Mouse (Mus musculus) heart, embryonic 15.5 days (tissue): ENCODE data around the gene Notum. TPM values are rescaled to one million over a fixed set of nuclear protein-coding genes. Genes with fewer than 3 reads are reported as not detected.

Experiments used
- ATAC-seq: fragments of 200-750 bp; cut with Nextera tagmentation; replicated peaks from 2 replicates; pipeline ENCODE4 v1.8.0; 2017; ENCODE audit warnings: low read depth, moderate TSS enrichment; ENCODE audit not compliant: insufficient number of reproducible peaks, insufficient read depth, low FRiP score
- H3K27ac ChIP-seq: fragments of 300-500 bp; sonication (generic); 2 replicates; pipeline ENCODE4 v1.5.1; 2015; ENCODE audit warnings: mild to moderate bottlenecking, inconsistent platforms
- H3K27me3 ChIP-seq: fragments of 300-500 bp; sonication (generic); 2 replicates; pipeline ENCODE4 v1.6.1; 2015; ENCODE audit warnings: inconsistent platforms
- H3K36me3 ChIP-seq: fragments of 300-500 bp; sonication (generic); 2 replicates; pipeline ENCODE4 v1.6.1; 2015; ENCODE audit warnings: mild to moderate bottlenecking, inconsistent platforms
- H3K4me1 ChIP-seq: fragments of 300-500 bp; sonication (generic); replicated peaks from 2 replicates; pipeline ENCODE4 v1.6.1; 2015; ENCODE audit warnings: inconsistent platforms
- H3K4me2 ChIP-seq: fragments of 300-500 bp; sonication (generic); 2 replicates; pipeline ENCODE4 v1.6.1; 2015; ENCODE audit warnings: inconsistent platforms, mild to moderate bottlenecking, moderate library complexity
- H3K4me3 ChIP-seq: fragments of 300-500 bp; sonication (generic); 2 replicates; pipeline ENCODE4 v1.5.1; 2015; ENCODE audit warnings: mild to moderate bottlenecking, inconsistent platforms
- H3K9ac ChIP-seq: fragments of 300-500 bp; sonication (generic); 2 replicates; pipeline ENCODE4 v1.6.1; 2015; ENCODE audit warnings: mild to moderate bottlenecking, inconsistent platforms
- H3K9me3 ChIP-seq: fragments of 300-500 bp; sonication (generic); replicated peaks from 2 replicates; pipeline ENCODE4 v1.6.1; 2016; ENCODE audit warnings: inconsistent platforms
- WGBS: fragments of 180-500 bp; shearing (Covaris S2); methylation state at CpG from one replicate; pipeline ENCODE4 v1.1.7; 2015; ENCODE audit warnings: mixed read lengths; 5-methylcytosine and 5-hydroxymethylcytosine counted together
- polyA plus RNA-seq: library from polyadenylated mRNA; unstranded; fragments of >200 nt; fragmentation: Nextera tagmentation; extraction: Ambion mirVana; gene quantifications from 2 replicates; pipeline ENCODE4 v1.2.1, GENCODE M21; 2015

The Notum gene
- polyA plus RNA-seq, 1 experiment from 2014 or later, result 1.5 TPM

GRCm38 (mm10) chr11:120625152-120625775 lies 35.7 kb downstream of the Notum start, which contains the start of gene Sirt7:
Gene Sirt7 (minus strand): TSS chr11:120625240.
- Histone ChIP-seq H3K36me3 (peaks cover 30% of the 10 kb centered on the region), H3K4me3 (peak within 1 kb of the TSS; percentile 90), H3K9me3 (no peaks in the 10 kb centered on the region), H3K4me2 (peak within 1 kb of the TSS; percentile 89), H3K4me1 (peaks cover 30% of the 10 kb centered on the region), H3K27me3 (no peaks in the 10 kb centered on the region), H3K27ac (peak within 1 kb of the TSS; percentile 77), H3K9ac (peak within 1 kb of the TSS; percentile 62)
- 8% methylated on average over 5 of the region's 5 CpGs for WGBS
- 0 out of 2 replicates have a peak, but pooled peaks have one; percentile 11 for ATAC-seq

DNA sequence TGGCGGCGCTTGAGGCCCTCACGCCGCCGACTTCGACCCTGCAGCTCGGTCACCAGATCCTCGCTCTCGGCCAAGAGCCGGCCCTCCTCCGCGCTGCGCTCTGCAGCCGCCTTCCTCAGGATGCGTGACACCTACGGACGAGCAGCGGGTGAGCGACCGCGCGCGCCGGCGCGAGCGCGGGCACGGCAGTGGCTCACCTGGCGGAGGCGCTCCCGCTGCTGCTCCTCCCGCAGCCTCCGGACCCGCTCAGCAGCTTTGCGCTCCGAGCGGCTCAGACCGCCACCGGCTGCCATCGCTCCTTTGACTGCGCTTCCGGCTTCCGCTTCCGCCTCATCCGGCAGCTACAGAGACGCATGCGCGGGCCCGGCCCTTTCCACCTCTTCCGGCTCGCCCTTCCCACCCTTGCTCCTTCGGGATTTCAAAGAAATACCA lies 36.3 kb downstream of the Notum start:
- Histone ChIP-seq H3K4me1 (peaks cover 25% of the 10 kb centered on the region), H3K27me3 (no peaks in the 10 kb centered on the region), H3K4me3 (peak overlapping the region; percentile 90), H3K27ac (peak overlapping the region; percentile 77), H3K36me3 (peaks cover 35% of the 10 kb centered on the region), H3K4me2 (peak overlapping the region; percentile 89), H3K9me3 (no peaks in the 10 kb centered on the region), H3K9ac (peak overlapping the region; percentile 62)
- under 1% methylated on average over 53 of the region's 53 CpGs for WGBS
- ATAC-seq, result peak; percentile 77

- H3K9me3 ChIP-seq, result no peaks in the 10 kb centered on the region
- H3K27me3 ChIP-seq, result no peaks in the 10 kb centered on the region
- H3K36me3 ChIP-seq, result peaks cover 36% of the 10 kb centered on the region
- peak overlapping the region; percentile 90 for H3K4me3 ChIP-seq
- H3K9ac ChIP-seq, result peak overlapping the region; percentile 62
- H3K4me2 ChIP-seq, result peak overlapping the region; percentile 89
- peak overlapping the region; percentile 77 for H3K27ac ChIP-seq
- ATAC-seq, result peak; percentile 73
- WGBS, result 11% methylated on average over 30 of the region's 30 CpGs
- peaks cover 19% of the 10 kb centered on the region for H3K4me1 ChIP-seq
Measured at GRCm38 (mm10) chr11:120623961-120624679, 36.9 kb downstream of the Notum start.

DNA sequence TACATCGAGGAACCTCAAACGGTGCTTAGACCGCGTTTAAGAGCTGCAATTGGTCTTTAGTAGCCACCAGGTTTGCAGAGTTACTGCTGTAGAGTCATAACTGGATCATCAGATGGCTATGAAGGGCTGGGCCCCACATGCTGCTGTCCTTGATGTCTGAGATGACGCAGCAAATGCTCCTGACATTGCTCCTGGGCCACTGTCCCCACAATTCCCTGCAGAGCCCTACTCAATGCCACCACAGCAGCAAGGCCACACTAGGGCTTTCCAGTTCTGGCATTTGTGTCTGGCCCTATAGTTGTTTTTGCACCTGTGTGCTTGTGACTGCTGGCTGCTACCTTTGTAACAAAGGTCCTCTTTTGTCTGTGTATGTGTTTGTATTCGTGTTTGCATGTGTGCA lies 38.2 kb downstream of the Notum start:
- H3K4me3 ChIP-seq, result no peak overlapping the region
- WGBS, result 91% methylated on average over 6 of the region's 6 CpGs
- H3K4me2 ChIP-seq, result no peak overlapping the region
- no peak overlapping the region for H3K9ac ChIP-seq
- H3K36me3 ChIP-seq, result peaks cover 35% of the 10 kb centered on the region
- no peaks in the 10 kb centered on the region for H3K27me3 ChIP-seq
- no peaks in the 10 kb centered on the region for H3K9me3 ChIP-seq
- H3K27ac ChIP-seq, result no peak overlapping the region
- ATAC-seq, result no peak
- peaks cover 21% of the 10 kb centered on the region for H3K4me1 ChIP-seq

GRCm38 (mm10) chr11:120620195-120620594 lies 40.8 kb downstream of the Notum start:
- Histone ChIP-seq H3K27me3 (no peaks in the 10 kb centered on the region), H3K9ac (no peak overlapping the region), H3K4me2 (no peak overlapping the region), H3K4me3 (no peak overlapping the region), H3K36me3 (peaks cover 27% of the 10 kb centered on the region), H3K4me1 (peaks cover 29% of the 10 kb centered on the region), H3K27ac (no peak overlapping the region), H3K9me3 (no peaks in the 10 kb centered on the region)
- 89% methylated on average over 14 of the region's 14 CpGs for WGBS
- no peak for ATAC-seq

GRCm38 (mm10) chr11:120618619-120619535 lies 42.1 kb downstream of the Notum start:
- H3K4me3 ChIP-seq, result no peak overlapping the region
- no peaks in the 10 kb centered on the region for H3K9me3 ChIP-seq
- no peak overlapping the region for H3K4me2 ChIP-seq
- no peak overlapping the region for H3K9ac ChIP-seq
- ATAC-seq, result no peak
- peaks cover 23% of the 10 kb centered on the region for H3K4me1 ChIP-seq
- H3K27ac ChIP-seq, result 0 out of 2 replicates have a peak overlapping the region, but pooled peaks have one; percentile 78
- H3K27me3 ChIP-seq, result no peaks in the 10 kb centered on the region
- peaks cover 36% of the 10 kb centered on the region for H3K36me3 ChIP-seq
- 89% methylated on average over 25 of the region's 25 CpGs for WGBS

- Histone ChIP-seq H3K9ac (peak within 1 kb of the TSS; percentile 80), H3K4me3 (peak within 1 kb of the TSS; percentile 84), H3K4me2 (peak within 1 kb of the TSS; percentile 87), H3K27ac (peak within 1 kb of the TSS; percentile 78), H3K4me1 (peaks cover 21% of the 10 kb centered on the region), H3K27me3 (no peaks in the 10 kb centered on the region), H3K36me3 (peaks cover 47% of the 10 kb centered on the region), H3K9me3 (no peaks in the 10 kb centered on the region)
- peak; percentile 94 for ATAC-seq
- WGBS, result under 1% methylated on average over 56 of the region's 56 CpGs
Measured at GRCm38 (mm10) chr11:120617519-120618112, 43.4 kb downstream of the Notum start, which contains the start of gene Pcyt2. Gene Pcyt2 (minus strand): TSS chr11:120617936.

- H3K4me3 ChIP-seq, result peak overlapping the region; percentile 84
- no peaks in the 10 kb centered on the region for H3K9me3 ChIP-seq
- H3K27ac ChIP-seq, result peak overlapping the region; percentile 78
- WGBS, result 34% methylated on average over 4 of the region's 4 CpGs
- no peak for ATAC-seq
- H3K9ac ChIP-seq, result peak overlapping the region; percentile 80
- peaks cover 21% of the 10 kb centered on the region for H3K4me1 ChIP-seq
- no peaks in the 10 kb centered on the region for H3K27me3 ChIP-seq
- peak overlapping the region; percentile 87 for H3K4me2 ChIP-seq
- peaks cover 54% of the 10 kb centered on the region for H3K36me3 ChIP-seq
Measured at GRCm38 (mm10) chr11:120616617-120617294, 44.2 kb downstream of the Notum start.

- H3K4me2 ChIP-seq, result no peak overlapping the region
- 89% methylated on average over 11 of the region's 11 CpGs for WGBS
- H3K27ac ChIP-seq, result no peak overlapping the region
- ATAC-seq, result no peak
- peaks cover 21% of the 10 kb centered on the region for H3K4me1 ChIP-seq
- H3K9me3 ChIP-seq, result no peaks in the 10 kb centered on the region
- H3K4me3 ChIP-seq, result no peak overlapping the region
- no peaks in the 10 kb centered on the region for H3K27me3 ChIP-seq
- H3K36me3 ChIP-seq, result peaks cover 55% of the 10 kb centered on the region
- H3K9ac ChIP-seq, result no peak overlapping the region
Measured at GRCm38 (mm10) chr11:120615606-120616203, 45.3 kb downstream of the Notum start.

DNA sequence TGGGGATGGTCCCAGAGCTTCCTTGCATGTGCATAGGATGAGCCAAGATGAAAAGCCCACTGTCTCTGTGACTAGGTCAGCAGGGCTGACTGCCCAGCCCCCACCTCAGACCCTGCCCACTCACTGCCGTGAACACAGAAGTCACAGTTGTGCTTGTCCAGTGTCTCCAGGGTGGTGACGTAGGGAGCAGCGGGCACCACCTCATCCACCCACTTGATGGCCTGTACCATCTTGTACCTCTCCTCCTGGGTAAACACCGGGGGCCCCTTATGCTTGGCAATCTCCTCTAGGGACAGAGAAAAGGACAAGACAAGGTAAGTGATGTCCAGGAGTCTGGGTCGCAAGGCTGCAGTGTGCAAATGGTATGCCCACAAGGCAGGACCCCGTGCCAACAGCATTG lies 45.8 kb downstream of the Notum start:
- 91% methylated on average over 6 of the region's 6 CpGs for WGBS
- no peak for ATAC-seq
- no peak overlapping the region for H3K4me2 ChIP-seq
- peaks cover 21% of the 10 kb centered on the region for H3K4me1 ChIP-seq
- peaks cover 55% of the 10 kb centered on the region for H3K36me3 ChIP-seq
- H3K9ac ChIP-seq, result no peak overlapping the region
- no peaks in the 10 kb centered on the region for H3K27me3 ChIP-seq
- H3K27ac ChIP-seq, result no peak overlapping the region
- no peaks in the 10 kb centered on the region for H3K9me3 ChIP-seq
- H3K4me3 ChIP-seq, result no peak overlapping the region
